Mouse (Mus musculus) kidney, embryonic 14.5 days (tissue): ENCODE results near the gene Rxylt1. TPM values are rescaled to one million over a fixed set of nuclear protein-coding genes. Genes with fewer than 3 reads are reported as not detected.
A peak's percentile ranks its signal among the peaks of the same experiment; 100 is the strongest.

Experiments used
- ATAC-seq: fragments of 200-750 bp; cut with Nextera tagmentation; 2 replicates; pipeline ENCODE4 v1.8.0; 2017; ENCODE audit warnings: moderate number of reproducible peaks, mild to moderate bottlenecking, moderate TSS enrichment, moderate library complexity; ENCODE audit not compliant: low FRiP score, low TSS enrichment
- H3K27ac ChIP-seq: fragments of 300-500 bp; sonication (generic); 2 replicates; pipeline ENCODE4 v1.5.1; 2014; ENCODE audit warnings: low read depth, mild to moderate bottlenecking, low read length, moderate library complexity, mixed read lengths
- H3K27me3 ChIP-seq: fragments of 300-500 bp; sonication (generic); 2 replicates; pipeline ENCODE4 v1.6.1; 2014; ENCODE audit warnings: mild to moderate bottlenecking, low read length; ENCODE audit not compliant: control insufficient read depth, insufficient read depth
- H3K36me3 ChIP-seq: fragments of 300-500 bp; sonication (generic); 2 replicates; pipeline ENCODE4 v1.6.1; 2014; ENCODE audit warnings: low read length, mixed read lengths; ENCODE audit not compliant: control insufficient read depth, insufficient read depth
- H3K4me1 ChIP-seq: fragments of 300-500 bp; sonication (generic); 2 replicates; pipeline ENCODE4 v1.6.1; 2014; ENCODE audit warnings: low read length, mixed read lengths; ENCODE audit not compliant: control insufficient read depth, insufficient read depth
- H3K4me2 ChIP-seq: fragments of 300-500 bp; sonication (generic); replicated peaks from 2 replicates; pipeline ENCODE4 v1.6.1; 2014; ENCODE audit warnings: low read depth, mild to moderate bottlenecking, low read length
- H3K4me3 ChIP-seq: fragments of 300-500 bp; sonication (generic); 2 replicates; pipeline ENCODE4 v1.5.1; 2014; ENCODE audit warnings: mild to moderate bottlenecking, low read length
- H3K9ac ChIP-seq: fragments of 300-500 bp; sonication (generic); 2 replicates; pipeline ENCODE4 v1.6.1; 2014; ENCODE audit warnings: low read depth, mild to moderate bottlenecking, low read length, moderate library complexity
- H3K9me3 ChIP-seq: fragments of 300-500 bp; sonication (generic); 2 replicates; pipeline ENCODE4 v1.6.1; 2016; ENCODE audit warnings: low read length; ENCODE audit not compliant: control insufficient read depth
- WGBS: fragments of 180-500 bp; shearing (Covaris S2); extraction: QIAGEN DNeasy Blood & Tissue Kit; methylation state at CpG from one replicate; pipeline ENCODE4 v1.1.7; 2014; 5-methylcytosine and 5-hydroxymethylcytosine counted together
- polyA plus RNA-seq: library from polyadenylated mRNA; unstranded; fragments of >200 nt; fragmentation: Nextera tagmentation; extraction: Ambion mirVana; gene quantifications from 2 replicates; pipeline ENCODE4 v1.2.1, GENCODE M21; 2014

Rxylt1 gene
- polyA plus RNA-seq, 1 experiment from 2014 or later: 56.1 TPM

GRCm38 (mm10) chr10:122102675-122103074 is 5.5 kb upstream of the Rxylt1 start:
- Histone ChIP-seq H3K4me3 (no peak overlapping the region), H3K4me2 (no peak overlapping the region), H3K27me3 (no peaks in the 10 kb centered on the region), H3K27ac (no peak overlapping the region), H3K4me1 (no peaks in the 10 kb centered on the region), H3K9ac (no peak overlapping the region), H3K9me3 (no peaks in the 10 kb centered on the region), H3K36me3 (no peaks in the 10 kb centered on the region)
- no peak for ATAC-seq
- WGBS: 87% methylated on average over 5 of the region's 5 CpGs

GRCm38 (mm10) chr10:122096462-122096979 is 650 bp downstream of the Rxylt1 start:
- ATAC-seq: peak; percentile 80
- Histone ChIP-seq H3K27me3 (no peaks in the 10 kb centered on the region), H3K4me1 (peaks cover 7% of the 10 kb centered on the region; the same call in 1 of the 2 replicates), H3K4me3 (peak overlapping the region; percentile 67), H3K36me3 (peaks cover 10% of the 10 kb centered on the region; the same call in 1 of the 2 replicates), H3K4me2 (peak overlapping the region; percentile 78), H3K9ac (peak overlapping the region; percentile 84), H3K9me3 (no peaks in the 10 kb centered on the region), H3K27ac (peak overlapping the region; percentile 85)
- WGBS: under 1% methylated on average over 36 of the region's 48 CpGs

GRCm38 (mm10) chr10:122090472-122090871 is 6.7 kb downstream of the Rxylt1 start:
- H3K36me3 ChIP-seq: peaks cover 36% of the 10 kb centered on the region
- no peak overlapping the region for H3K4me2 ChIP-seq
- H3K9ac ChIP-seq: no peak overlapping the region
- H3K27ac ChIP-seq: no peak overlapping the region
- H3K4me1 ChIP-seq: peaks cover 2% of the 10 kb centered on the region; the same call in 1 of the 2 replicates
- peaks cover 12% of the 10 kb centered on the region for H3K9me3 ChIP-seq
- ATAC-seq: no peak
- no peak overlapping the region for H3K4me3 ChIP-seq
- no peaks in the 10 kb centered on the region for H3K27me3 ChIP-seq
- 93% methylated on average over 1 of the region's 1 CpGs for WGBS

- H3K36me3 ChIP-seq: no peaks in the 10 kb centered on the region; the same call in 1 of the 2 replicates
- ATAC-seq: no peak
- H3K4me3 ChIP-seq: no peak overlapping the region
- H3K4me2 ChIP-seq: no peak overlapping the region
- H3K27me3 ChIP-seq: no peaks in the 10 kb centered on the region
- no peaks in the 10 kb centered on the region; the same call in 1 of the 2 replicates for H3K9me3 ChIP-seq
- no peak overlapping the region for H3K27ac ChIP-seq
- no peak overlapping the region for H3K9ac ChIP-seq
- 92% methylated on average over 1 of the region's 1 CpGs for WGBS
- no peaks in the 10 kb centered on the region for H3K4me1 ChIP-seq
These were observed 15.8 kb downstream of the Rxylt1 start for GRCm38 (mm10) chr10:122081352-122081751.

- H3K27ac ChIP-seq: no peak overlapping the region
- no peaks in the 10 kb centered on the region for H3K4me1 ChIP-seq
- H3K4me2 ChIP-seq: no peak overlapping the region
- H3K27me3 ChIP-seq: no peaks in the 10 kb centered on the region
- no peak for ATAC-seq
- no peaks in the 10 kb centered on the region for H3K9me3 ChIP-seq
- no peak overlapping the region for H3K4me3 ChIP-seq
- no peak overlapping the region for H3K9ac ChIP-seq
- no peaks in the 10 kb centered on the region for H3K36me3 ChIP-seq
These were observed 28.0 kb downstream of the Rxylt1 start for GRCm38 (mm10) chr10:122069153-122069552.

GRCm38 (mm10) chr10:122055826-122056225 is 41.3 kb downstream of the Rxylt1 start:
- Histone ChIP-seq H3K27me3 (no peaks in the 10 kb centered on the region), H3K9me3 (no peaks in the 10 kb centered on the region), H3K36me3 (no peaks in the 10 kb centered on the region), H3K4me2 (no peak overlapping the region), H3K27ac (no peak overlapping the region), H3K9ac (no peak overlapping the region), H3K4me1 (no peaks in the 10 kb centered on the region), H3K4me3 (no peak overlapping the region)
- WGBS: 89% methylated on average over 6 of the region's 6 CpGs
- no peak for ATAC-seq

- Histone ChIP-seq H3K36me3 (no peaks in the 10 kb centered on the region), H3K4me3 (no peak overlapping the region), H3K4me1 (no peaks in the 10 kb centered on the region), H3K9ac (no peak overlapping the region), H3K27ac (no peak overlapping the region), H3K27me3 (no peaks in the 10 kb centered on the region), H3K4me2 (no peak overlapping the region), H3K9me3 (no peaks in the 10 kb centered on the region)
- peak; percentile 81 for ATAC-seq
- 15% methylated on average over 8 of the region's 8 CpGs for WGBS
These were observed 42.6 kb downstream of the Rxylt1 start for GRCm38 (mm10) chr10:122054535-122054934.

- no peak for ATAC-seq
- 36% methylated on average over 6 of the region's 6 CpGs for WGBS
- H3K9me3 ChIP-seq: no peaks in the 10 kb centered on the region
These were observed 45.3 kb downstream of the Rxylt1 start for GRCm38 (mm10) chr10:122051831-122052230.

GRCm38 (mm10) chr10:122047727-122048365 is 49.3 kb downstream of the Rxylt1 start:
- 0 out of 2 replicates have a peak, but pooled peaks cover 4% of the 10 kb centered on the region for H3K4me1 ChIP-seq
- H3K9ac ChIP-seq: peak overlapping the region; percentile 92
- H3K27me3 ChIP-seq: no peaks in the 10 kb centered on the region
- 0 out of 2 replicates have a peak, but pooled peaks cover 2% of the 10 kb centered on the region for H3K36me3 ChIP-seq
- H3K4me3 ChIP-seq: peak overlapping the region; percentile 80
- peak overlapping the region; percentile 68 for H3K4me2 ChIP-seq
- H3K27ac ChIP-seq: peak overlapping the region; percentile 85
- WGBS: 17% methylated on average over 29 of the region's 44 CpGs
- ATAC-seq: peak; percentile 75
- H3K9me3 ChIP-seq: no peaks in the 10 kb centered on the region

More at GRCm38 (mm10) chr10:122051831-122052230, 45.3 kb downstream of the Rxylt1 start:
- H3K9ac ChIP-seq: no peak overlapping the region
- H3K4me3 ChIP-seq: no peak overlapping the region
- H3K36me3 ChIP-seq: no peaks in the 10 kb centered on the region
- no peaks in the 10 kb centered on the region for H3K4me1 ChIP-seq
- no peak overlapping the region for H3K4me2 ChIP-seq
- H3K27me3 ChIP-seq: no peaks in the 10 kb centered on the region
- H3K27ac ChIP-seq: no peak overlapping the region
